Comparison of ENCODE assay signal across 12 mouse cellular contexts in genomic region chr9:40764887-40765580, GRCm38 (mm10). TPM values are rescaled to one million over a fixed set of nuclear protein-coding genes. Genes with fewer than 3 reads are reported as not detected.
DNase-seq lines count a peak whose midpoint lies in the region; ATAC-seq and TF ChIP-seq lines count a peak whose summit lies in the region.
"Had no signal": no experiment of that assay in that cellular context is flagged by ENCODE, and none has a peak within 500 bp of the region (broad histone marks: within the 10 kb centered on the region; RNA-seq: fewer than 3 reads in every experiment).

No protein-coding gene starts in this region.

- no peaks in the 10 kb centered on the region for H3K4me1 ChIP-seq in hindbrain, embryonic 11.5 days (replicated peaks; ENCODE audit: control insufficient read depth, insufficient read depth, low read length)
- H3K4me1 ChIP-seq: liver, embryonic 13.5 days had no signal

- WGBS in macrophage (ENCODE audit: missing documents) = 64% methylated on average over 5 of the region's 9 CpGs
- 93% methylated on average over 8 of the region's 9 CpGs for WGBS in hindbrain, embryonic 11.5 days

- H3K4me3 ChIP-seq in layer of hippocampus, adult 2 months = no peak overlapping the region
- peak overlapping the region; percentile 1; the same call in 1 of the 2 replicates for H3K4me3 ChIP-seq in macrophage (ENCODE audit: inconsistent target)
- no peak overlapping the region for H3K4me3 ChIP-seq in hindbrain, embryonic 11.5 days (ENCODE audit: low read depth, low read length)
- H3K4me3 ChIP-seq: liver, embryonic 13.5 days had no signal

- no peak overlapping the region for H3K9ac ChIP-seq in hindbrain, embryonic 11.5 days (ENCODE audit: low read depth, low read length)
- H3K9ac ChIP-seq: liver, embryonic 13.5 days had no signal

- H3K27me3 ChIP-seq in hindbrain, embryonic 11.5 days (ENCODE audit: control insufficient read depth, insufficient read depth, low read length) = no peaks in the 10 kb centered on the region
- H3K27me3 ChIP-seq: liver, embryonic 13.5 days had no signal

- no peak overlapping the region for H3K27ac ChIP-seq in layer of hippocampus, adult 2 months
- H3K27ac ChIP-seq in macrophage = peak overlapping the region; percentile 38
- no peak overlapping the region for H3K27ac ChIP-seq in hindbrain, embryonic 11.5 days (ENCODE audit: low read depth, low read length)
- H3K27ac ChIP-seq: hindbrain, postnatal 0 days; liver, embryonic 13.5 days had no signal

- ATAC-seq in hindbrain, embryonic 11.5 days (ENCODE audit: low FRiP score) = no peak
- ATAC-seq: hindbrain, postnatal 0 days had no signal

- no peaks in the 10 kb centered on the region for H3K79me2 ChIP-seq in macrophage (ENCODE audit: inconsistent target)

- peak; percentile 33; the same call in 1 of the 2 replicates for TF ChIP-seq CTCF in layer of hippocampus, adult 2 months (conservative IDR thresholded peaks at IDR 0.05)

- H3K9me3 ChIP-seq in hindbrain, embryonic 11.5 days (ENCODE audit: control insufficient read depth, low read length) = no peaks in the 10 kb centered on the region
- H3K9me3 ChIP-seq: liver, embryonic 13.5 days had no signal

- no peak for DNase-seq in layer of hippocampus, adult 2 months (ENCODE audit: low spot score in 2 of 2)
- no peak for DNase-seq in layer of hippocampus, postnatal 10 days (ENCODE audit: low spot score in 2 of 2)
- DNase-seq in CD4-positive, CD25-positive, alpha-beta regulatory T cell, adult 2 months (ENCODE audit: low read depth, low spot score) = peak; percentile 58
- DNase-seq in ES-CJ7 (ENCODE audit: low read depth, low spot score) = peak; percentile 57
- DNase-seq in ovary, postnatal 10 days (ENCODE audit: low spot score) = no peak
- DNase-seq in hindbrain, embryonic 11.5 days (ENCODE audit: low spot score) = no peak
- DNase-seq: gastrocnemius, postnatal 14 days; liver, embryonic 13.5 days; spleen, adult 18-20 months; thymus, postnatal 36 days had no signal

- H3K36me3 ChIP-seq in macrophage (ENCODE audit: inconsistent target) = no peaks in the 10 kb centered on the region
- no peaks in the 10 kb centered on the region for H3K36me3 ChIP-seq in hindbrain, embryonic 11.5 days (ENCODE audit: control insufficient read depth, insufficient read depth, low read length)
- H3K36me3 ChIP-seq: liver, embryonic 13.5 days had no signal

- H3K4me2 ChIP-seq in hindbrain, embryonic 11.5 days (replicated peaks; ENCODE audit: low read depth, low read length) = no peak overlapping the region
- H3K4me2 ChIP-seq: liver, embryonic 13.5 days had no signal

RNA-seq across cellular contexts. Expression of gene Hspa8, which starts 35.8 kb away (rescaled TPM):
- 1,000 to 10,000 TPM; 2,132 to 2,154 TPM for total RNA-seq in layer of hippocampus, adult 2 months (2021)
- 1,000 to 10,000 TPM; 1,788 to 2,276 TPM for total RNA-seq in layer of hippocampus, postnatal 10 days (2021)
- 100 to 1,000 TPM; 183 to 800 (median 346) TPM for total RNA-seq in macrophage (2018; cell fraction: chromatin; rRNA removed)
- 1,000 to 10,000 TPM; 1,453 to 2,341 (median 1,907) TPM for total RNA-seq in macrophage (2018; cell fraction: cytosol; rRNA removed)
- 1,000 to 10,000 TPM in 10 of 26 experiments, 100 to 1,000 TPM in 16; 433 to 1,679 (median 948) TPM for total RNA-seq in macrophage (2018; cell fraction: nucleus; rRNA removed)
- polyA plus RNA-seq in macrophage (2018) = 1,550 to 2,580 TPM (median 2,450 TPM) in 3 replicates
- polyA plus RNA-seq in hindbrain, embryonic 11.5 days (2014; fragmentation: Nextera tagmentation; extraction: Ambion mirVana) = 3,718 and 3,764 TPM in 2 replicates

Comparison
In these comparisons a context has a peak if more than half of its experiments do, and no peak if none do; other contexts are left out.
1. DNase-seq: peak in CD4-positive, CD25-positive, alpha-beta regulatory T cell, adult 2 months (single experiment) and ES-CJ7 (single experiment); none in layer of hippocampus, adult 2 months (0 of 2), layer of hippocampus, postnatal 10 days (0 of 2), ovary, postnatal 10 days (single experiment) and hindbrain, embryonic 11.5 days (single experiment).